Mouse (Mus musculus) embryonic facial prominence, embryonic 15.5 days (tissue): Measurements from ENCODE around the gene Pdlim7. TPM values are rescaled to one million over a fixed set of nuclear protein-coding genes. Genes with fewer than 3 reads are reported as not detected.

Source experiments
- ATAC-seq: fragments of 200-750 bp; cut with Nextera tagmentation; 2 replicates; pipeline ENCODE4 v1.8.0; 2017; ENCODE audit warnings: low read depth, moderate TSS enrichment; ENCODE audit not compliant: insufficient number of reproducible peaks, low FRiP score, low TSS enrichment
- H3K27ac ChIP-seq: fragments of 300-500 bp; sonication (generic); replicated peaks from 2 replicates; pipeline ENCODE4 v1.5.1; 2015; ENCODE audit warnings: mild to moderate bottlenecking, inconsistent platforms
- H3K27me3 ChIP-seq: fragments of 300-500 bp; sonication (generic); 2 replicates; pipeline ENCODE4 v1.6.1; 2015; ENCODE audit warnings: inconsistent platforms
- H3K36me3 ChIP-seq: fragments of 300-500 bp; sonication (generic); 2 replicates; pipeline ENCODE4 v1.6.1; 2015; ENCODE audit warnings: mild to moderate bottlenecking, inconsistent platforms
- H3K4me1 ChIP-seq: fragments of 300-500 bp; sonication (generic); 2 replicates; pipeline ENCODE4 v1.6.1; 2015; ENCODE audit warnings: inconsistent platforms
- H3K4me2 ChIP-seq: fragments of 300-500 bp; sonication (generic); replicated peaks from 2 replicates; pipeline ENCODE4 v1.6.1; 2015; ENCODE audit warnings: mild to moderate bottlenecking, inconsistent platforms
- H3K4me3 ChIP-seq: fragments of 300-500 bp; sonication (generic); replicated peaks from 2 replicates; pipeline ENCODE4 v1.5.1; 2015; ENCODE audit warnings: mild to moderate bottlenecking, inconsistent platforms
- H3K9ac ChIP-seq: fragments of 300-500 bp; sonication (generic); 2 replicates; pipeline ENCODE4 v1.6.1; 2015; ENCODE audit warnings: inconsistent platforms
- H3K9me3 ChIP-seq: fragments of 300-500 bp; sonication (generic); replicated peaks from 2 replicates; pipeline ENCODE4 v1.6.1; 2016; ENCODE audit warnings: inconsistent platforms
- WGBS: fragments of 180-500 bp; shearing (Covaris S2); methylation state at CpG from one replicate; pipeline ENCODE4 v1.1.7; 2015; 5-methylcytosine and 5-hydroxymethylcytosine counted together
- polyA plus RNA-seq: library from polyadenylated mRNA; unstranded; fragments of >200 nt; fragmentation: Nextera tagmentation; extraction: Ambion mirVana; gene quantifications from 2 replicates; pipeline ENCODE4 v1.2.1, GENCODE M21; 2015

The Pdlim7 gene
- 165 and 180 TPM in 2 replicates for polyA plus RNA-seq

DNA sequence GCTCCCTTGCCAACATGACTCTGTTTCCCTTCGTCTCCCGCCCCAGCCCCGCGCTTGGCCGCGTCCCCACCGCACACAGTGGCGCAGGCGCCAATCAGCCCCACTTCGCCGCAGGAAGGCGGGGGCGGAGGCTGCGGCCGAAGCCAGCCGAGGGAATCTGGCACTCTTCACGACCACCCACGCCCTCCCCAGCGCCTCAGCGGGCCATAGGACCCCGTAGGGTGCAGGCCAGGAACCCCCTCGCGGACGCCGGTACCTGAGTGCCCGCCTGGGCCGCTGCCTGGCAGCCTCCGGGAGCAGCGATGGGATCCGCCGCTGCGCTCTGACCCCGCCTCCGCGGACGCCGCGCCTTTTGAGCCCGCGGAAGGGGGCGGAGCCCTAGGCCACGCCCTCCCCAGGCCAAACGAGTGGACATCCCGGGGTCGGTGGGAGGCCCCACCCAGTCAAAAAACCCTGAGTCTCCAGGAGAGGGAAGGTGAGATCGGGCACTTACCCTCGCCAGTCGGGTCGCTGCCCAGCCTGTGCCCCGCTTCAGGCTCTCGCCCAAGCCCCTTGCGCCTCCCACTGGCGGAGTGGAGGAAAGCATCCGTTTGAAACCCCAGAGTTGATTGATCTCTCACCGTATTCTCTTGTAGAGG, at the start of gene Pdlim7:
Gene Pdlim7, minus strand, starts transcription at position 566 of the 638 bp plus-strand sequence.
- Histone ChIP-seq H3K36me3 (peaks cover 22% of the 10 kb centered on the region), H3K9me3 (no peaks in the 10 kb centered on the region), H3K4me2 (peak within 1 kb of the TSS; percentile 76), H3K4me3 (peak within 1 kb of the TSS; percentile 63), H3K27me3 (no peaks in the 10 kb centered on the region), H3K9ac (peak within 1 kb of the TSS; percentile 66), H3K4me1 (peaks cover 42% of the 10 kb centered on the region), H3K27ac (peak within 1 kb of the TSS; percentile 88)
- WGBS: under 1% methylated on average over 55 of the region's 55 CpGs
- peak; percentile 78 for ATAC-seq

DNA sequence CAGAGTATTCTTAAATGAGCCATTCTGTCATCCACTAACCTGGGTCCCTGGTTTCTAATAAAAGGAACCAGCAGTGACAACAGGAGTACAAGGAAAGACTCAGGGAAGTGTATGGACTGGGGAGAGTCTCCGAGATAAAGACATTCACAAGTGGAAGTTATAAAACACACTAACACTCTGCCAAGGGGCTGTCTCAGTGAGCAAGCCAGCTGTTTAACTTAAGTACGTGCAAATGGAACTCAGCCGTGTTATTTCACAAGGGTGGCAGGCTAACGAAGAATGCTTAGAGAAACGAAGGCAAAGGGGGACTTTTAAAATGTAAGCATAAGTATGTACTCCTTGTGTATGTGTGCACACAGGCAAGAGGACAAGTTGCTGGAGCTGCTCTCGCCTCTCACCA, 44.0 kb upstream of the Pdlim7 start:
- H3K9me3 ChIP-seq: no peaks in the 10 kb centered on the region
- H3K36me3 ChIP-seq: peaks cover 50% of the 10 kb centered on the region
- H3K4me3 ChIP-seq: no peak overlapping the region
- H3K9ac ChIP-seq: no peak overlapping the region
- no peaks in the 10 kb centered on the region for H3K4me1 ChIP-seq
- 81% methylated on average over 6 of the region's 6 CpGs for WGBS
- no peak overlapping the region for H3K27ac ChIP-seq
- no peaks in the 10 kb centered on the region for H3K27me3 ChIP-seq
- H3K4me2 ChIP-seq: no peak overlapping the region
- no peak for ATAC-seq

DNA sequence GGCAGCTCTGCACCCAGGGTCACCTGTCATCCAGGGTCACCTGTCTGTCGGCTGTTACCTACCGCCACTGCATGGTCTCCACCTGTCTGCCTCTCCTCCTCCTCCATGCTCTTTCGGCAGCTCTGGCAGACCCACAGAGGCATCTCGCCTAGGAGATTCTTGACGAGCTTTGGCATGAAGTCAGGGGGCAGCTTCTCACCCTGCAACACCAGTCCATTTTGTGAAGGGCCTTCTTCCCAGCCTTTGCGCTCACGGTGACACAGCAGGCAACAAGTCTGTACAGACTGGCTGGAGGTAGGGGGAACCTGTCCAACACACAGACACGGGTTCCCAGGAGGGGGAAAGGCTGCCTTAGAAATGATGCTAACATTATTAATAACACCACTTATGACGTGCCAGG, 42.4 kb upstream of the Pdlim7 start:
- 91% methylated on average over 9 of the region's 9 CpGs for WGBS
- Histone ChIP-seq H3K27ac (no peak overlapping the region), H3K36me3 (peaks cover 57% of the 10 kb centered on the region), H3K4me1 (no peaks in the 10 kb centered on the region), H3K27me3 (no peaks in the 10 kb centered on the region), H3K4me2 (no peak overlapping the region), H3K9ac (no peak overlapping the region), H3K4me3 (no peak overlapping the region), H3K9me3 (no peaks in the 10 kb centered on the region)
- ATAC-seq: no peak

DNA sequence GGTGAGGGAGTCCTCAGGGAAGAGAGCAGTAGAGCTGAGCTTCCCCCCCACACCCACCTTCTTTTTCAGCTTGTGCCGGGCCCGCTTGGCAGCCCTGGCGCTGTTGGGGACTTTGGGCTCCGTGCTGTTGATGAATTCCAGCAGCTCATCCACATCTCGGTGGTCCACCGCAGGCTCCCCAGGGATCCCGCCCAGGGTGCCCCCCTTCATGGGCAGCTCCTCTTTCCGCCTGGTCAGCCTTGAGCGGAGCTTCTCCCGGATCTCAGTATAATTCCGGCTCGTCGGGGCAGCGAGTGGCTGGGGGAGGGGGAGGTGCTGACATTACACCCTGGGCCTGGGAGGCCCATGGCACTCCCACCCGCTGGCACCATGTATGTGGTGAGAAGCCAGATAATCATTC, 35.6 kb upstream of the Pdlim7 start:
- no peaks in the 10 kb centered on the region for H3K27me3 ChIP-seq
- H3K4me1 ChIP-seq: no peaks in the 10 kb centered on the region
- no peak overlapping the region for H3K4me3 ChIP-seq
- no peak overlapping the region for H3K4me2 ChIP-seq
- WGBS: 85% methylated on average over 15 of the region's 15 CpGs
- peaks cover 93% of the 10 kb centered on the region for H3K36me3 ChIP-seq
- no peak overlapping the region for H3K27ac ChIP-seq
- H3K9me3 ChIP-seq: no peaks in the 10 kb centered on the region
- ATAC-seq: no peak
- no peak overlapping the region for H3K9ac ChIP-seq

DNA sequence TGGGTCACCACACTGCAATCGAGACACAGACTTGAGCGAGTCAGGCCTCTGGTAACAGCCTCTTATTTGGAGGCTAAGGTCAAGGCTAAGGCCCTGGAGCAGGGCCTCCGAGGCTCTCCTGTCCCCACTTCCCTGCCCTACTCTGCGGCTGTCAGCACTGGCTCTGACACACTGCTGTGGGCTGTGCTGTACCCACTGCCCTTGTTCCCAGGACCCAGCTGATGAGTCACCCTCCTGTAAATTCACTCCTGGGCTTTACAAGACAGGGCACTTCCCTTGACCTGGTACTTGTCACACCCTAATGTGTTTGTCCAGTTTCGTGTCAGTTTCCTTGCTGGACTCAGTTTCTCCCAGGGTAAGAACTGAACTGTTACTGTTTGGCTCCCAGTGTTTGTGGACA, 35.0 kb upstream of the Pdlim7 start:
- Histone ChIP-seq H3K9me3 (no peaks in the 10 kb centered on the region), H3K27me3 (no peaks in the 10 kb centered on the region), H3K9ac (no peak overlapping the region), H3K36me3 (peaks cover 93% of the 10 kb centered on the region), H3K4me3 (no peak overlapping the region), H3K4me2 (no peak overlapping the region), H3K4me1 (no peaks in the 10 kb centered on the region), H3K27ac (no peak overlapping the region)
- ATAC-seq: no peak
- 91% methylated on average over 5 of the region's 5 CpGs for WGBS

DNA sequence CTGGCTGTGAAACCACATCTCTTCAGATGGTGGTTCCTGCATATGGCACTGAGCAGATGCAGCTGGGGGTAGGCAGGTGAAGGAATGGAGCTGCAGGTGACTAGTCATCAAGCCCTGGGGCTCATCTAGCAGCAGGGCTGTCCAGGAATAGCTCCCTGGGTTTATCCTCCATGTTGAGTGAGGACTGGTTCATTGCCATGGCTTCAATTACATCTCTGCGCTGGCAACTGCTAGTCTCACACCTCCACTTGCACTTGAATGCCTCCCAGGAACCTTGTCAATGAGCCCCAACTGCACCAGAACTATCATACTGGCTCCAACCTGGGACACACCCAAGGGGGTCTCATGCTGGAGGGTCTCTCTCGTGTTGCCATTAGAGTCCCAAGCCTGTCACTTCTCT, 34.4 kb upstream of the Pdlim7 start:
- Histone ChIP-seq H3K36me3 (peaks cover 93% of the 10 kb centered on the region), H3K27me3 (no peaks in the 10 kb centered on the region), H3K4me3 (no peak overlapping the region), H3K4me2 (no peak overlapping the region), H3K9ac (no peak overlapping the region), H3K27ac (no peak overlapping the region), H3K9me3 (no peaks in the 10 kb centered on the region), H3K4me1 (no peaks in the 10 kb centered on the region)
- 84% methylated on average over 2 of the region's 2 CpGs for WGBS
- no peak for ATAC-seq

DNA sequence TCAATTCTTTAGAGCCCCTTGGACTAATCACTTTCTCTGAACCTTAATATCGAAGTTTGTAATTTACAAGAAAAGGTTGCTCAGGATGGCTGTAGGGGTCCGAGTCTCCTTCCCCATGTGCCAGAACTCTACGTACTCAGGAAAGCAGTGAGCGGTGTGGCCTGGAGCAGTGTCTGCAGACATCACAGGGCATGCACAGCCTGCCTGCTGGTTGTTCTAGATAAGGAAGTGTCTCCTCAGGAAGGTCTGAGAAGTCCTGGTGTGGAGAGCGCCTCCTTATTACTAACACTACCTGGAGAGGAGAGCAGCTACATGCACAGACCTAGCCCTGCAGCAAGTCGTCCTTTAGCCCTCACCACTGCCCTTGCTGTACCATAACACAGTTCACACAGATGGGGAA, 31.3 kb upstream of the Pdlim7 start:
- Histone ChIP-seq H3K27me3 (no peaks in the 10 kb centered on the region), H3K4me1 (no peaks in the 10 kb centered on the region), H3K9ac (no peak overlapping the region), H3K36me3 (peaks cover 100% of the 10 kb centered on the region), H3K9me3 (no peaks in the 10 kb centered on the region), H3K4me3 (no peak overlapping the region), H3K27ac (no peak overlapping the region), H3K4me2 (no peak overlapping the region)
- 93% methylated on average over 6 of the region's 6 CpGs for WGBS
- ATAC-seq: no peak

DNA sequence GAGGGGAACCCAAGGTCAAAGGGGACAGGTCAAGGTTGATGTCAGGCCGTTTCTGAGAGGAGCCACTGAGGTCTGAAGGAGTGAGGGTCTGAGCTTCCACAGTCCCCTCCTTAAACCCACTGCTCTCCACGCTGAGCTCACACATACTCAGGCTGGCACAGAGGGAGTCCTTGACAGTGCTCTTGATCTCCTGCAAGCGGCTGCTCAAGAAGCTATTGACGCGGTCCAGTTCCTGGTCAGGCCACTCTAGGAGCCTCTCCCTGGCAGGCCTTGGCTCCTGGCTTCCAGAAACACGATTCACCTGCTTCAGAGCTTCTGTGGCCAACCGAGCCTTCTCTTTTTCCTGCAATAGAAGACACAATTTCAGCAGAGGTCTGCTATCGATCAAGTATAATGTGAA, 30.0 kb upstream of the Pdlim7 start:
- H3K36me3 ChIP-seq: peaks cover 100% of the 10 kb centered on the region
- ATAC-seq: no peak
- 88% methylated on average over 8 of the region's 8 CpGs for WGBS
- H3K4me2 ChIP-seq: no peak overlapping the region
- H3K9ac ChIP-seq: no peak overlapping the region
- H3K4me1 ChIP-seq: no peaks in the 10 kb centered on the region
- no peaks in the 10 kb centered on the region for H3K9me3 ChIP-seq
- H3K4me3 ChIP-seq: no peak overlapping the region
- H3K27ac ChIP-seq: no peak overlapping the region
- no peaks in the 10 kb centered on the region for H3K27me3 ChIP-seq

DNA sequence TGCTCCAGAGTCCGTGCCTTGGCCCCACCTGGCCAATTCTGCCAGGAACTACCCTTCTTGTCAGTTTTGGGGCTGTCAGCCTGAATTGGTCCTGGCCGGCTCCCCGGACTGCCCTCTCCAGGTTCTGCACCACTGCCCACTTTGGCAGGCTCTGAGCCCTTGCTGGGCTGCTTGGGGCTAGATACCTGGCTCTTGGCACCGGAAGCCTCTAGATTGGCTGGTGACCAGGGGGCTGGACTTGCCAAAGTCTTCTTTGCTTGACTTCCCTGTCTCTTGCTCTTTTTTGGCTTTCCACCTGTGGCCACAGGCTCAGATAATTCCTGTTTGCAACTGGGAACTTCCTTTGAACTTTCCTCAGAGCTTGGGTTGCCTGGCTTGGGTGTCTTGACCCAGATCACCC, 29.4 kb upstream of the Pdlim7 start:
- H3K27ac ChIP-seq: no peak overlapping the region
- H3K4me2 ChIP-seq: no peak overlapping the region
- H3K4me1 ChIP-seq: no peaks in the 10 kb centered on the region
- H3K27me3 ChIP-seq: no peaks in the 10 kb centered on the region
- ATAC-seq: no peak
- no peak overlapping the region for H3K9ac ChIP-seq
- 96% methylated on average over 4 of the region's 4 CpGs for WGBS
- peaks cover 100% of the 10 kb centered on the region for H3K36me3 ChIP-seq
- H3K4me3 ChIP-seq: no peak overlapping the region
- no peaks in the 10 kb centered on the region for H3K9me3 ChIP-seq

DNA sequence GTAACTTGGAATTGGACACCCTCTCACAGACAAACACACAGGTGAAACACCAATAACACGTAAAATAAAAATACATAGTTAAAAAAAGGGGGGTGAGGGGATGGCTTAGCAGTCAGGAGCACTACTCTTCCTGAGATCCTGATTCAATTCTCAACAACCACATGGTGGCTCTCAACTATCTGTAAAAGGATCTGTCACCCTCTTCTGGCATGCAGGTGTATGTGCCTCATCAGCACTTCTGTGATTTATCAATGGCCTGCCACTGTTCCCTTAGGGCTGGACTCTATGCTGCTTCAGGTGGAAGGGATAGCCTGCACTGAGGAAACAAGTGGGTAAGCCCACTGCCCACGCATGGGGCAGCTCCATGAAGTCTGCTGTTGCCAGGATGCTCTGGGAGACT, 27.5 kb upstream of the Pdlim7 start:
- Histone ChIP-seq H3K4me1 (0 out of 2 replicates have a peak, but pooled peaks cover 5% of the 10 kb centered on the region), H3K4me3 (no peak overlapping the region), H3K27ac (no peak overlapping the region), H3K36me3 (peaks cover 87% of the 10 kb centered on the region), H3K9ac (no peak overlapping the region), H3K27me3 (no peaks in the 10 kb centered on the region), H3K4me2 (no peak overlapping the region), H3K9me3 (no peaks in the 10 kb centered on the region)
- no peak for ATAC-seq
- WGBS: 90% methylated on average over 2 of the region's 2 CpGs

DNA sequence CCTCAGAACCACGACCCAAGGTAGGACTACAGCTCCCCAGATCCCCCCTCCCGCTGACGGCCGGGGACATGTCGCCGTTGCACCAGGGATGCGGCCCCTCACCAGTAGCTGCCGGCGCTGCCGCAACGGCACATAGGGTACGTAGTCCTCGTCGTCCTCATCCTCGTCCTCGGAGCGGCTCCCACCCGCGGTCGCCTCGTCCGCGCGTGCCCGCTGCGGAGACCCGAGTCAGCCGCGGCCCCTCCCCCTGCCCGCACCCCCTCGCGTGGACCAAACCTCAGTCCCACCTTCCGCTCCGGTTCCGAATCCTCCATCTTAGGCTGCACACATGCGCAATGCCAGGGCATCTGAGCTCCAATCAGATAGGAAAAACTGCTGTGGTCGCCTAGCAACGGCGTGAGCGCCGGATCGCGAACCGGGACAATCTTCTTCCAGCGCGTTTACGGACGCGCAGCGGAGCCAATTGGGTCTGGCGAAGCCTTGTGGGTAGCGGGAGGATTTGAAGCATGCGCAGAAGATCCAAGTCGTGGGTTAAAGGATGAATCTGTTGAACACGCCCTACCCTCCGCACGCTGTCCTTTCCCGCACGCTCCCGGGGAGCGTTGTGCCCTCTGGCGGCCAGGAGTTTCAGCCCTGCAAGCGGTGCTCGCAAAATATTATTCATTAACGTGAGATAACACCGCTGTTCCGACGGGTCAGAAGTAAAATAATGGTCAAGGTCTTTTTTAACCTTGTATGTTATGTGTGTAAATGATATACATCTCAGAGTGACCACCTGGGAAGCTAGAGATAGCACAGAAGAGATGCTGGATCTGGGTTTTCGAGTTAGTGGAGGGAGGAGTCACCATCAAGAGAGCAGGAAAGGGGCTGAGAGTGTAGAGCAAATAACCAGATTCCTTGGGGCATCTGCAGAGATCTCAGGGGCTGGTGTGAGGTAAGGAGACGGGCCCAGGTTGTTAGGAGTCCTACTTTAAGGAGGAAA, 23.0 kb upstream of the Pdlim7 start, which contains the start of gene Ddx41:
Gene Ddx41, minus strand, starts transcription at position 465 of the 982 bp plus-strand sequence.
- Histone ChIP-seq H3K9ac (peak within 1 kb of the TSS; percentile 92), H3K4me1 (peaks cover 17% of the 10 kb centered on the region), H3K36me3 (peaks cover 72% of the 10 kb centered on the region), H3K27ac (peak within 1 kb of the TSS; percentile 45), H3K4me2 (peak within 1 kb of the TSS; percentile 91), H3K4me3 (peak within 1 kb of the TSS; percentile 89), H3K27me3 (no peaks in the 10 kb centered on the region), H3K9me3 (no peaks in the 10 kb centered on the region)
- ATAC-seq: peak; percentile 96
- under 1% methylated on average over 70 of the region's 70 CpGs for WGBS
